Mouse (Mus musculus) cerebellum, postnatal 14 days (tissue): Measurements from ENCODE around the gene D330020A13Rik.
"Not testable (repeated sequence)": the region's sequence is repeated elsewhere in the genome, so short reads cannot be mapped to it uniquely, and the experiment has no call there.

Experiments used
- DNase-seq, 2 experiments: peaks; one replicate each; pipeline ENCODE4 v3.0.0; 2021; ENCODE audit warnings: mixed read lengths in 2 of 2

Gene D330020A13Rik

GRCm38 (mm10) chr6:120294056-120294784 is at the start of gene D330020A13Rik, which contains the start of gene B4galnt3:
TSS of gene D330020A13Rik (plus strand) at chr6:120294364.
TSS of gene B4galnt3 (minus strand) at chr6:120294559.
- peak; percentile 35 to 47 for DNase-seq

- no peak for DNase-seq
Observed at GRCm38 (mm10) chr6:120246676-120247075, 47.5 kb upstream of the D330020A13Rik start.

GRCm38 (mm10) chr6:120249831-120250230 is 44.3 kb upstream of the D330020A13Rik start:
- DNase-seq: no peak

- DNase-seq: no peak
Observed at GRCm38 (mm10) chr6:120251010-120251409, 43.2 kb upstream of the D330020A13Rik start.

GRCm38 (mm10) chr6:120252741-120253140 is 41.4 kb upstream of the D330020A13Rik start:
- DNase-seq: no peak

GRCm38 (mm10) chr6:120254640-120255039 is 39.5 kb upstream of the D330020A13Rik start:
- no peak for DNase-seq

GRCm38 (mm10) chr6:120255144-120255543 is 39.0 kb upstream of the D330020A13Rik start:
- no peak for DNase-seq

- DNase-seq: no peak
Observed at GRCm38 (mm10) chr6:120255701-120256100, 38.5 kb upstream of the D330020A13Rik start.

GRCm38 (mm10) chr6:120256431-120256935 is 37.7 kb upstream of the D330020A13Rik start:
- no peak for DNase-seq

- DNase-seq: no peak
Observed at GRCm38 (mm10) chr6:120259481-120259880, 34.7 kb upstream of the D330020A13Rik start.

GRCm38 (mm10) chr6:120262886-120263531 is 31.2 kb upstream of the D330020A13Rik start:
- no peak for DNase-seq

GRCm38 (mm10) chr6:120263608-120264007 is 30.6 kb upstream of the D330020A13Rik start:
- DNase-seq: no peak

- DNase-seq: no peak
Observed at GRCm38 (mm10) chr6:120264151-120264550, 30.0 kb upstream of the D330020A13Rik start.

GRCm38 (mm10) chr6:120274181-120274580 is 20.0 kb upstream of the D330020A13Rik start:
- no peak for DNase-seq

GRCm38 (mm10) chr6:120274887-120275286 is 19.3 kb upstream of the D330020A13Rik start:
- no peak for DNase-seq

- DNase-seq: no peak
Observed at GRCm38 (mm10) chr6:120275301-120275700, 18.9 kb upstream of the D330020A13Rik start.

- DNase-seq: no peak
Observed at GRCm38 (mm10) chr6:120276874-120277449, 17.2 kb upstream of the D330020A13Rik start.

- DNase-seq: no peak
Observed at GRCm38 (mm10) chr6:120287279-120287678, 6.9 kb upstream of the D330020A13Rik start.

- no peak for DNase-seq
Observed at GRCm38 (mm10) chr6:120288541-120288940, 5.6 kb upstream of the D330020A13Rik start.

- no peak for DNase-seq
Observed at GRCm38 (mm10) chr6:120289430-120289829, 4.7 kb upstream of the D330020A13Rik start.

GRCm38 (mm10) chr6:120291396-120292009 is 2.7 kb upstream of the D330020A13Rik start:
- peak; percentile 77 to 82 for DNase-seq

GRCm38 (mm10) chr6:120294785-120295133 is 595 bp downstream of the D330020A13Rik start:
- DNase-seq: peak; percentile 64 to 69

GRCm38 (mm10) chr6:120296589-120296988 is 2.4 kb downstream of the D330020A13Rik start:
- not testable (repeated sequence) for DNase-seq
